Mouse (Mus musculus) liver, embryonic 15.5 days (tissue): ENCODE measurements around the gene Fbxo36. TPM values are rescaled to one million over a fixed set of nuclear protein-coding genes. Genes with fewer than 3 reads are reported as not detected.

Source experiments
- ATAC-seq: fragments of 200-750 bp; cut with Nextera tagmentation; 2 replicates; pipeline ENCODE4 v1.8.0; 2017; ENCODE audit warnings: moderate number of reproducible peaks, mild to moderate bottlenecking, moderate library complexity; ENCODE audit not compliant: insufficient read depth
- H3K27ac ChIP-seq: fragments of 300-500 bp; sonication (generic); replicated peaks from 2 replicates; pipeline ENCODE4 v1.5.1; 2015; ENCODE audit warnings: mild to moderate bottlenecking, inconsistent platforms
- H3K27me3 ChIP-seq: fragments of 300-500 bp; sonication (generic); 2 replicates; pipeline ENCODE4 v1.6.1; 2015; ENCODE audit warnings: mild to moderate bottlenecking, inconsistent platforms
- H3K36me3 ChIP-seq: fragments of 300-500 bp; sonication (generic); replicated peaks from 2 replicates; pipeline ENCODE4 v1.6.1; 2015; ENCODE audit warnings: moderate library complexity, mild to moderate bottlenecking, inconsistent platforms
- H3K4me1 ChIP-seq: fragments of 300-500 bp; sonication (generic); replicated peaks from 2 replicates; pipeline ENCODE4 v1.6.1; 2015; ENCODE audit warnings: inconsistent platforms
- H3K4me2 ChIP-seq: fragments of 300-500 bp; sonication (generic); 2 replicates; pipeline ENCODE4 v1.6.1; 2015; ENCODE audit warnings: moderate library complexity, mild to moderate bottlenecking, inconsistent platforms
- H3K4me3 ChIP-seq: fragments of 300-500 bp; sonication (generic); replicated peaks from 2 replicates; pipeline ENCODE4 v1.5.1; 2015; ENCODE audit warnings: mild to moderate bottlenecking, inconsistent platforms
- H3K9ac ChIP-seq: fragments of 300-500 bp; sonication (generic); 2 replicates; pipeline ENCODE4 v1.6.1; 2015; ENCODE audit warnings: moderate library complexity, mild to moderate bottlenecking, inconsistent platforms
- H3K9me3 ChIP-seq: fragments of 300-500 bp; sonication (generic); replicated peaks from 2 replicates; pipeline ENCODE4 v1.6.1; 2016; ENCODE audit warnings: inconsistent platforms
- WGBS: fragments of 180-500 bp; shearing (Covaris S2); methylation state at CpG from one replicate; pipeline ENCODE4 v1.1.7; 2015; ENCODE audit warnings: mixed read lengths; ENCODE audit not compliant: insufficient replicate concordance; 5-methylcytosine and 5-hydroxymethylcytosine counted together
- polyA plus RNA-seq: library from polyadenylated mRNA; unstranded; fragments of >200 nt; fragmentation: Nextera tagmentation; extraction: Ambion mirVana; gene quantifications from 2 replicates; pipeline ENCODE4 v1.2.1, GENCODE M21; 2015

Gene Fbxo36
- polyA plus RNA-seq, 1 experiment from 2014 or later = 7.3 TPM

DNA sequence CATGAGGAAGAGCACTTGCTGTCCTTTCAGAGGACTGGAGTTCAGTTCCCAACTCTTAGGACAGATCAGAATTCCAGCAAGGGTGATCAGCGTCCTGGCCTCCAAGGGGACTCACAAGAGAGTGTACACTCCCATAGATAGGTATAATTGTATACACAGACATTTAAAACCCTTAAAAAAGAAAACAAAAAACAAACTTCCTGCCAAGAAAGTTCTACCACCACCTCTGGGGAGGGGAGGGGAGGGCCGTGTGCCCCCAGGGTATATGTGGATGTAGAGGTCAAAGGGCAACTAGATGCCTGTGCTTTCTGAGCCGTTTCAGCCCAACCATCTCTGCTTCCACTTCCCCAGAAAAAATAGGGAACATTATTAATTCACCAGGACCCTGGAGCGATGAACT, 33.3 kb downstream of the Fbxo36 start:
- no peaks in the 10 kb centered on the region for H3K36me3 ChIP-seq
- no peak for ATAC-seq
- no peak overlapping the region for H3K27ac ChIP-seq
- no peak overlapping the region for H3K4me3 ChIP-seq
- WGBS = 49% methylated on average over 4 of the region's 4 CpGs
- no peaks in the 10 kb centered on the region for H3K27me3 ChIP-seq
- H3K9me3 ChIP-seq = no peaks in the 10 kb centered on the region
- H3K9ac ChIP-seq = no peak overlapping the region
- peaks cover 12% of the 10 kb centered on the region; the same call in 1 of the 2 replicates for H3K4me1 ChIP-seq
- H3K4me2 ChIP-seq = no peak overlapping the region

- Histone ChIP-seq H3K4me1 (0 out of 2 replicates have a peak, but pooled peaks cover 5% of the 10 kb centered on the region), H3K36me3 (no peaks in the 10 kb centered on the region), H3K9me3 (no peaks in the 10 kb centered on the region), H3K4me2 (no peak overlapping the region), H3K9ac (no peak overlapping the region), H3K27me3 (no peaks in the 10 kb centered on the region), H3K27ac (no peak overlapping the region), H3K4me3 (no peak overlapping the region)
- peak; percentile 58; the same call in 1 of the 2 replicates for ATAC-seq
- 63% methylated on average over 2 of the region's 2 CpGs for WGBS
Observed at GRCm38 (mm10) chr1:84877590-84877989, 37.9 kb downstream of the Fbxo36 start.

DNA sequence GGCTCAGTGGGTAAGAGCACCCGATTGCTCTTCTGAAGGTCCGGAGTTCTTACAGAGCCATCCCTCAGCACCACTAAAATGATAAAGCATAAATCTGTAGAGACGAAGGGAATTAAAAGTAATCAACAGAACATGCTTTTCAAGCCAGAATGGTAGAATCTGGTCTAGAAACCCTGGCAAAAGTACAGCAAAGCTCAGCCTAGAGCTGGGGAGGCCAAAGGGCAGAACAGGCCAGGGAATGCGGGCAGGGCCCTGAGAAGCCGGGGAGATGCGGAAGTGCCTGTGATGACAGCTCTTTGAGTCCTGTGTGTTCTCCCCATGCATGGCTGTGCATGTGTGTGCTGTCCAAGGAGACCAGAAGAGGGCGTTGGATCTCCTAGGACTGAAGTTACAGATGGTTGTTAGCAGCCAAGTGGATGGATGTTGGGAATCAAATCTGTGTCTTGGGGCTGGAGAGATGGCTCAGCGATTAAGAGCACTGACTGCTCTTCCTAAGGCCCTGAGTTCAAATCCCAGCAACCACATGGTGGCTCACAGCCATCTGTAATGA, 40.0 kb downstream of the Fbxo36 start:
- H3K9ac ChIP-seq = no peak overlapping the region
- H3K4me3 ChIP-seq = no peak overlapping the region
- no peaks in the 10 kb centered on the region for H3K36me3 ChIP-seq
- H3K27ac ChIP-seq = no peak overlapping the region
- ATAC-seq = no peak
- no peaks in the 10 kb centered on the region for H3K27me3 ChIP-seq
- no peak overlapping the region for H3K4me2 ChIP-seq
- H3K4me1 ChIP-seq = no peaks in the 10 kb centered on the region
- no peaks in the 10 kb centered on the region for H3K9me3 ChIP-seq
- WGBS = 75% methylated on average over 8 of the region's 8 CpGs

- no peaks in the 10 kb centered on the region for H3K4me1 ChIP-seq
- ATAC-seq = no peak
- H3K9ac ChIP-seq = no peak overlapping the region
- no peak overlapping the region for H3K27ac ChIP-seq
- H3K36me3 ChIP-seq = no peaks in the 10 kb centered on the region
- H3K4me3 ChIP-seq = no peak overlapping the region
- 70% methylated on average over 11 of the region's 11 CpGs for WGBS
- H3K9me3 ChIP-seq = no peaks in the 10 kb centered on the region
- H3K4me2 ChIP-seq = no peak overlapping the region
- H3K27me3 ChIP-seq = no peaks in the 10 kb centered on the region
Observed at GRCm38 (mm10) chr1:84881248-84882065, 41.8 kb downstream of the Fbxo36 start.

DNA sequence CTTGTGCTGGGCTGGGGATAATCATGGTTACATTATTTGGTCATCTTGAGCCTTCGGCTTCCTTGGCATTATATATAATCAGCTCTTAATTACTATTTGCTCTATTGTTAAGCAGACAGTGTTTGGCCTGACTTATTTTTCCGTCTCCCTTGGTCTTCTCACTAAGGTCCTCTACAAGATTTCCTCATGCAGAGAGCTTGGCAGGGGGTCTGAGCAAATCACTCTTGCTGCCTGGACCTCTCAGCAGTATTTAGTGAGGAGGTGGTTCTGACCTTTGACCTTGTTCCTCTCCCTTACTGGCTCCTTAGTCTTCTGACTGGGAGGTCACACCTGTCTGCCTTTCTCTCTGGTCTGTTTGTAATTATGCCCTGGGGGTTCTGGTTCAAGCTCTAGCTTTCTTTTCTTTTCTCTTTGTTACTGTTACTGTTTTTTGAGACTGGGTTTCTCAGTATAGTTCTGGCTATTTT, 42.5 kb downstream of the Fbxo36 start:
- H3K36me3 ChIP-seq = no peaks in the 10 kb centered on the region
- WGBS = 69% methylated on average over 2 of the region's 2 CpGs
- no peaks in the 10 kb centered on the region for H3K9me3 ChIP-seq
- no peak overlapping the region for H3K4me3 ChIP-seq
- H3K4me2 ChIP-seq = no peak overlapping the region
- no peak overlapping the region for H3K9ac ChIP-seq
- H3K27me3 ChIP-seq = no peaks in the 10 kb centered on the region
- ATAC-seq = no peak
- H3K27ac ChIP-seq = no peak overlapping the region
- no peaks in the 10 kb centered on the region for H3K4me1 ChIP-seq

DNA sequence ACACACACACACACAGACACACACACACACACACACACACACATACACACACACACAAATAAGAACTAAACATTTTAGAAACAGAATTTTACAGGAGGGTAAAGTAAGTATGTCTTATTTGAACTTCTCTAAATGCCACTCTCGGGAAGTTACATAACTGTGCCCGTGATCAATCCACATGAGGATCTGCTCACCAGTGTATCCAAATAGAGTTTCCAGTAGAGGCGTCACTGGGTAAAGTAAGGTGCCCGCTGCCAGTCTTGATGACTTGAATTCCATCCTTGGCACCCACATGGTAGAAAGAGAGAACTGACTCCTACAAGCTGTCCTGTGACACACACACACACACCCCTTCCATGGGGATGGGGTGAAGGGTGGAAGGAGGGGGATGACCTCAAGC, 43.3 kb downstream of the Fbxo36 start:
- H3K9ac ChIP-seq = no peak overlapping the region
- no peaks in the 10 kb centered on the region for H3K36me3 ChIP-seq
- H3K4me2 ChIP-seq = no peak overlapping the region
- 61% methylated on average over 4 of the region's 4 CpGs for WGBS
- no peaks in the 10 kb centered on the region for H3K27me3 ChIP-seq
- H3K27ac ChIP-seq = no peak overlapping the region
- no peaks in the 10 kb centered on the region for H3K4me1 ChIP-seq
- H3K9me3 ChIP-seq = no peaks in the 10 kb centered on the region
- no peak overlapping the region for H3K4me3 ChIP-seq
- ATAC-seq = no peak

DNA sequence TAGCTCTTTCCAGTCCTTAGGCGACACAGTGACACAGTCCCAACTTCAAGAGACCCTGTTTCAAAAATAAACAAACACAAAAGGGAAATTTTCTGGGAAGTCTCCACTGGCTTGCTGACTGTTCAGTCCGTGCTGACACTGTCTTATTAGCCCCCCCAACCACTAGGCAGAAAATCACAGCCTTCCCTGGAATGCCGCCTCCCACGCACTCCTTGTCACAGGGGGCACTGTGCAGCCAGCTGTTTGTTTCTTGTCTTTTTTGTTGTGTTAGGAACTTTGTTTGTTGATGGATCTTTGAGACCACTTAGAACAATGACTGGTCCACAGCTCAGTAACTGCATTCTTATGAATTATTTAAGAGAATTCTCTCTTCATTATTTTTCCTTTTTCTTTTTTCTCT, 44.2 kb downstream of the Fbxo36 start:
- WGBS = 64% methylated on average over 4 of the region's 4 CpGs
- no peaks in the 10 kb centered on the region for H3K36me3 ChIP-seq
- H3K4me3 ChIP-seq = no peak overlapping the region
- H3K27ac ChIP-seq = no peak overlapping the region
- H3K9me3 ChIP-seq = no peaks in the 10 kb centered on the region
- no peaks in the 10 kb centered on the region for H3K27me3 ChIP-seq
- no peak overlapping the region for H3K9ac ChIP-seq
- no peaks in the 10 kb centered on the region for H3K4me1 ChIP-seq
- no peak for ATAC-seq
- H3K4me2 ChIP-seq = no peak overlapping the region

- WGBS = 49% methylated on average over 3 of the region's 3 CpGs
- Histone ChIP-seq H3K4me1 (no peaks in the 10 kb centered on the region), H3K27ac (no peak overlapping the region), H3K27me3 (no peaks in the 10 kb centered on the region), H3K36me3 (no peaks in the 10 kb centered on the region), H3K9me3 (no peaks in the 10 kb centered on the region), H3K9ac (no peak overlapping the region), H3K4me2 (no peak overlapping the region), H3K4me3 (no peak overlapping the region)
- no peak for ATAC-seq
Observed at GRCm38 (mm10) chr1:84885174-84885573, 45.5 kb downstream of the Fbxo36 start.

GRCm38 (mm10) chr1:84885921-84886320, 46.3 kb downstream of the Fbxo36 start:
- WGBS = 67% methylated on average over 6 of the region's 6 CpGs
- Histone ChIP-seq H3K4me2 (no peak overlapping the region), H3K27me3 (no peaks in the 10 kb centered on the region), H3K4me1 (no peaks in the 10 kb centered on the region), H3K9ac (no peak overlapping the region), H3K27ac (no peak overlapping the region), H3K4me3 (no peak overlapping the region), H3K9me3 (no peaks in the 10 kb centered on the region), H3K36me3 (no peaks in the 10 kb centered on the region)
- ATAC-seq = no peak

- Histone ChIP-seq H3K4me2 (no peak overlapping the region), H3K4me3 (no peak overlapping the region), H3K4me1 (no peaks in the 10 kb centered on the region), H3K36me3 (no peaks in the 10 kb centered on the region), H3K27me3 (no peaks in the 10 kb centered on the region), H3K9ac (no peak overlapping the region), H3K27ac (no peak overlapping the region), H3K9me3 (no peaks in the 10 kb centered on the region)
- 65% methylated on average over 8 of the region's 8 CpGs for WGBS
- no peak for ATAC-seq
Observed at GRCm38 (mm10) chr1:84889330-84890004, 49.8 kb downstream of the Fbxo36 start.

- H3K27ac ChIP-seq = no peak overlapping the region
- no peaks in the 10 kb centered on the region for H3K4me1 ChIP-seq
- 66% methylated on average over 7 of the region's 7 CpGs for WGBS
- no peak overlapping the region for H3K9ac ChIP-seq
- no peak overlapping the region for H3K4me3 ChIP-seq
- no peaks in the 10 kb centered on the region for H3K36me3 ChIP-seq
- no peaks in the 10 kb centered on the region for H3K9me3 ChIP-seq
- no peak for ATAC-seq
- no peaks in the 10 kb centered on the region for H3K27me3 ChIP-seq
- H3K4me2 ChIP-seq = no peak overlapping the region
Observed at GRCm38 (mm10) chr1:84890005-84890393, 50.4 kb downstream of the Fbxo36 start.
